Mouse (Mus musculus) MEL (cell line): ENCODE data around the gene Cxcl17. TPM values are rescaled to one million over a fixed set of nuclear protein-coding genes. Genes with fewer than 3 reads are reported as not detected.

Experiments used
- DNase-seq: peaks from one replicate; pipeline ENCODE4 v3.0.0; 2011; ENCODE audit warnings: low read depth, low spot score
- H3K27ac ChIP-seq: 2 replicates; pipeline ENCODE4 v1.5.1; 2012; ENCODE audit warnings: low read depth, mild to moderate bottlenecking, control low read depth, low read length, moderate library complexity; ENCODE audit not compliant: control insufficient read depth
- H3K27me3 ChIP-seq, 2 experiments: fragments of 150-350 bp in 1 of 2; sonication (generic) in 1 of 2; 2 replicates each; pipeline ENCODE4 v1.6.1; 2012; ENCODE audit warnings: low read length in 2 of 2, mild to moderate bottlenecking in 2 of 2, improper control_type of control experiment in 1 of 2, moderate library complexity in 1 of 2; ENCODE audit not compliant: insufficient read depth in 2 of 2, control insufficient read depth in 1 of 2
- H3K36me3 ChIP-seq, 2 experiments: 2 replicates each; pipeline ENCODE4 v1.6.1; 2012 to 2014; ENCODE audit warnings: low read length in 2 of 2, improper control_type of control experiment in 1 of 2, inconsistent platforms in 1 of 2, mild to moderate bottlenecking in 1 of 2; ENCODE audit not compliant: insufficient read depth in 2 of 2, control insufficient read depth in 1 of 2
- H3K4me1 ChIP-seq, 2 experiments: fragments of 150-350 bp in 1 of 2; sonication (generic) in 1 of 2; 2 replicates each; pipeline ENCODE4 v1.6.1; 2012; ENCODE audit warnings: low read length in 2 of 2, improper control_type of control experiment in 1 of 2, mild to moderate bottlenecking in 1 of 2; ENCODE audit not compliant: insufficient read depth in 2 of 2, control insufficient read depth in 1 of 2
- H3K4me3 ChIP-seq, 2 experiments: fragments of 150-350 bp in 1 of 2; sonication (generic) in 1 of 2; 2 replicates each; pipeline ENCODE4 v1.5.1; 2012; ENCODE audit warnings: low read depth in 2 of 2, low read length in 2 of 2, mild to moderate bottlenecking in 2 of 2, moderate library complexity in 2 of 2, control low read depth in 1 of 2, improper control_type of control experiment in 1 of 2; ENCODE audit not compliant: control insufficient read depth in 1 of 2, insufficient read depth in 1 of 2
- H3K79me2 ChIP-seq: 2 replicates; pipeline ENCODE4 v1.6.1; 2012; ENCODE audit warnings: mild to moderate bottlenecking, low read length, moderate library complexity; ENCODE audit not compliant: control insufficient read depth, poor library complexity, insufficient read depth
- H3K9ac ChIP-seq: 2 replicates; pipeline ENCODE4 v1.6.1; 2012; ENCODE audit warnings: low read depth, mild to moderate bottlenecking, control low read depth, low read length, moderate library complexity; ENCODE audit not compliant: control insufficient read depth, poor library complexity, severe bottlenecking
- H3K9me3 ChIP-seq: fragments of 150-350 bp; sonication (generic); replicated peaks from 2 replicates; pipeline ENCODE4 v1.6.1; 2012; ENCODE audit warnings: mild to moderate bottlenecking, low read length, improper control_type of control experiment, moderate library complexity; ENCODE audit not compliant: insufficient read depth
- CHD1 ChIP-seq: IDR thresholded peaks from 2 replicates; pipeline ENCODE4 v1.6.1; 2012; ENCODE audit warnings: low read depth, mild to moderate bottlenecking, inconsistent platforms, low read length, improper control_type of control experiment
- CTCF ChIP-seq, 3 experiments: IDR thresholded peaks in 2 of 3; conservative IDR thresholded peaks in 1 of 3; 2 replicates each; pipeline ENCODE4 v1.5.1; 2011 to 2012; ENCODE audit warnings: low read length in 3 of 3, low read depth in 2 of 3, mild to moderate bottlenecking in 2 of 3, improper control_type of control experiment in 1 of 3, inconsistent platforms in 1 of 3, mixed read lengths in 1 of 3, moderate library complexity in 1 of 3; ENCODE audit not compliant: control insufficient read depth in 1 of 3, insufficient read depth in 1 of 3, poor library complexity in 1 of 3, severe bottlenecking in 1 of 3
- E2F4 ChIP-seq: IDR thresholded peaks from 2 replicates; pipeline ENCODE4 v1.6.1; 2011; ENCODE audit warnings: low read depth, low read length, improper control_type of control experiment, borderline replicate concordance
- EP300 ChIP-seq, 2 experiments: IDR thresholded peaks; 2 replicates each; pipeline ENCODE4 v1.6.1; 2011; ENCODE audit warnings: improper control_type of control experiment in 2 of 2, low read length in 2 of 2, low read depth in 1 of 2, mild to moderate bottlenecking in 1 of 2
- ETS1 ChIP-seq: IDR thresholded peaks from 2 replicates; pipeline ENCODE4 v1.6.1; 2012; ENCODE audit warnings: low read depth, mild to moderate bottlenecking, inconsistent platforms, low read length, improper control_type of control experiment, moderate library complexity
- HCFC1 ChIP-seq: IDR thresholded peaks from 2 replicates; pipeline ENCODE4 v1.6.1; 2012; ENCODE audit warnings: low read depth, mild to moderate bottlenecking, inconsistent platforms, low read length, improper control_type of control experiment, moderate library complexity
- JUND ChIP-seq: IDR thresholded peaks from 2 replicates; pipeline ENCODE4 v1.6.1; 2011; ENCODE audit warnings: low read depth, mild to moderate bottlenecking, improper control_type of control experiment, low read length
- KAT2A ChIP-seq: conservative IDR thresholded peaks from 2 replicates; pipeline ENCODE4 v1.6.1; 2012; ENCODE audit warnings: low read depth, low read length, improper control_type of control experiment, inconsistent platforms
- MAX ChIP-seq: IDR thresholded peaks from 2 replicates; pipeline ENCODE4 v1.6.1; 2011; ENCODE audit warnings: low read length, improper control_type of control experiment
- MAZ ChIP-seq: IDR thresholded peaks from 2 replicates; pipeline ENCODE4 v1.6.1; 2012; ENCODE audit warnings: low read depth, mild to moderate bottlenecking, inconsistent platforms, low read length, improper control_type of control experiment
- MEF2A ChIP-seq: IDR thresholded peaks from 2 replicates; pipeline ENCODE4 v1.6.1; 2014; ENCODE audit warnings: low read depth, mild to moderate bottlenecking, inconsistent platforms, low read length, improper control_type of control experiment; ENCODE audit not compliant: poor library complexity, insufficient replicate concordance, severe bottlenecking; ENCODE audit errors: extremely low read depth
- MXI1 ChIP-seq: IDR thresholded peaks from 2 replicates; pipeline ENCODE4 v1.6.1; 2011; ENCODE audit warnings: mild to moderate bottlenecking, low read depth, low read length, improper control_type of control experiment
- MYB ChIP-seq: IDR thresholded peaks from 2 replicates; pipeline ENCODE4 v1.6.1; 2011; ENCODE audit warnings: mild to moderate bottlenecking, low read depth, low read length, improper control_type of control experiment
- MYC ChIP-seq: IDR thresholded peaks from 2 replicates; pipeline ENCODE4 v1.6.1; 2011; ENCODE audit warnings: low read depth, mild to moderate bottlenecking, low read length, improper control_type of control experiment, moderate library complexity
- NRF1 ChIP-seq: IDR thresholded peaks from 2 replicates; pipeline ENCODE4 v1.6.1; 2014; ENCODE audit warnings: low read depth, mild to moderate bottlenecking, inconsistent platforms, low read length, improper control_type of control experiment, moderate library complexity; ENCODE audit not compliant: poor library complexity, insufficient read depth, severe bottlenecking
- POLR2A ChIP-seq, 2 experiments: IDR thresholded peaks; 2 replicates each; pipeline ENCODE4 v1.6.1; 2011 to 2012; ENCODE audit warnings: low read length in 2 of 2, mild to moderate bottlenecking in 2 of 2, control low read depth in 1 of 2, improper control_type of control experiment in 1 of 2, low read depth in 1 of 2, moderate library complexity in 1 of 2; ENCODE audit not compliant: control insufficient read depth in 1 of 2, insufficient read depth in 1 of 2, poor library complexity in 1 of 2
- POLR2AphosphoS2 ChIP-seq: IDR thresholded peaks from 2 replicates; pipeline ENCODE4 v1.6.1; 2011; ENCODE audit warnings: low read length, improper control_type of control experiment
- SMC3 ChIP-seq: IDR thresholded peaks from 2 replicates; pipeline ENCODE4 v1.6.1; 2011; ENCODE audit warnings: low read depth, low read length, improper control_type of control experiment
- TAL1 ChIP-seq: IDR thresholded peaks from 2 replicates; pipeline ENCODE4 v1.6.1; 2012; ENCODE audit warnings: mild to moderate bottlenecking, inconsistent platforms, low read length, moderate library complexity, mixed read lengths
- TBP ChIP-seq: IDR thresholded peaks from 2 replicates; pipeline ENCODE4 v1.8.0; 2011; ENCODE audit warnings: low read depth, low read length, improper control_type of control experiment
- USF1 ChIP-seq: IDR thresholded peaks from 2 replicates; pipeline ENCODE4 v1.6.1; 2014; ENCODE audit warnings: low read depth, mild to moderate bottlenecking, inconsistent platforms, low read length, improper control_type of control experiment, moderate library complexity
- ZMIZ1 ChIP-seq: IDR thresholded peaks from 2 replicates; pipeline ENCODE4 v1.6.1; 2012; ENCODE audit warnings: low read depth, mild to moderate bottlenecking, inconsistent platforms, low read length, improper control_type of control experiment, moderate library complexity
- ZNF384 ChIP-seq: IDR thresholded peaks from 2 replicates; pipeline ENCODE4 v1.6.1; 2012; ENCODE audit warnings: low read depth, mild to moderate bottlenecking, inconsistent platforms, low read length, improper control_type of control experiment
- polyA plus RNA-seq, 2 experiments: library from polyadenylated mRNA; stranded (reverse) in 1 of 2; unstranded in 1 of 2; fragments of >175 nt in 1 of 2; fragments of >200 nt in 1 of 2; gene quantifications; 2 replicates each; pipeline versions ENCODE4 v1.2.1 to v1.2.4; 2012; ENCODE audit warnings: low replicate concordance in 2 of 2, low read depth in 1 of 2; ENCODE audit not compliant: insufficient read length in 2 of 2, insufficient read depth in 1 of 2, missing spikeins in 1 of 2
- total RNA-seq: library from RNA; depleted of rRNA; stranded (reverse); fragments of 300-350 nt; gene quantifications from 2 replicates; pipeline ENCODE4 v1.2.3, GENCODE M21; 2012

Cxcl17 gene
- total and polyA plus RNA-seq, 3 experiments, result not detected

- DNase-seq, result peak; percentile 44
- peak overlapping the region; percentile 69 for H3K9ac ChIP-seq
- peaks cover 5 to 17% of the 10 kb centered on the region in 2 experiments; a peak in 3 of 4 replicates for H3K4me1 ChIP-seq
- H3K36me3 ChIP-seq, result peaks cover 0 to 11% of the 10 kb centered on the region in 2 experiments; a peak in 2 of 4 replicates
- H3K27ac ChIP-seq, result peak overlapping the region; percentile 32; the same call in 1 of the 2 replicates
- no peaks in the 10 kb centered on the region for H3K27me3 ChIP-seq
- peak overlapping the region; percentile 63 to 93 for H3K4me3 ChIP-seq
- H3K9me3 ChIP-seq, result no peaks in the 10 kb centered on the region
- TF ChIP-seq ZMIZ1 (no peak), TBP (0 out of 2 replicates have a peak, but pooled peaks have one; percentile 8)
- TF ChIP-seq, all 39 proteins: peak for 1
- no peaks in the 10 kb centered on the region; the same call in 1 of the 2 replicates for H3K79me2 ChIP-seq
Observed at GRCm38 (mm10) chr7:25394754-25395153, 17.9 kb downstream of the Cxcl17 start.

DNA sequence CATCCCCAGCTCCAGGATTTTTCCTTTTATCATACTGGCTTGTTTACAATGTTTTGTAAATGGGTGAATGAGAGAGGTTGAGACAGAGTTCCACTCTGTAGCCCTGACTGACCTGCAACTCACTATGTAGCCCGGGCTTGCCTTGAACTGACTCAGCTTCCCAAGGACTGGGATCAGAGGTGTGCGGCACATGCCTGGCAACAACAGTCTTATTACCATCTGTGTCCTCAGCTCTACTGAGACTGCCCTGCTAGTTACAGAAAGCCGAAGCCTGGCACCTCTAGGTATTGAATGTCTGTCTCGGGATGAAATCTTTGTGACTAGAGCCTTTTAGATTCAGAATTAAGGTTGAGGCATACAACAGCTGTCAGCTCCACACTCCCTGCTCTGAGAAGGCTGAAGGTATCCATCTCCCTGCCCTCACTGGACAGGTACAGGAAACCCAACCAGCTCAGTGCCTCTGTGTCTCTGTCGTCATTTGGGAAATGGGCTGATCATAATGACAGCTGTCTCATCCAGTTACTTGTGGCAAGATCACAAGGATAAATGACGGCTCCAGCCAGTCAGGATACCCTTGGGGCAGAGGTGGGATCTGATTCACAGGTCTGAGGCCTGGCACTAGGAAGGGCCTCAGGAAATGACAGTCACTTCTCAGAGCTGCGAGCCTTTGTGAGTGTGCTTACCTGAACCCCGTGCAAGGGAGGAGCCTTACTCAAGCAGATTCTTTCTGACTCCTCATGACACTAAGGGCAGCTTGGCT is 19.1 kb downstream of the Cxcl17 start:
- Histone ChIP-seq H3K9ac (no peak overlapping the region), H3K36me3 (peaks cover 0 to 14% of the 10 kb centered on the region in 2 experiments; a peak in 2 of 4 replicates), H3K27ac (no peak overlapping the region), H3K4me1 (peaks cover 9 to 20% of the 10 kb centered on the region in 2 experiments; a peak in 3 of 4 replicates), H3K9me3 (no peaks in the 10 kb centered on the region), H3K27me3 (no peaks in the 10 kb centered on the region), H3K4me3 (no peak overlapping the region), H3K79me2 (no peaks in the 10 kb centered on the region; the same call in 1 of the 2 replicates)
- TF ChIP-seq KAT2A (no peak), MAX (no peak), POLR2AphosphoS2 (no peak), MXI1 (no peak), NRF1 (no peak), CHD1 (no peak), POLR2A (IDR thresholded peaks at IDR 0.05; ENCODE audit: control insufficient read depth in 1 of 2, insufficient read depth in 1 of 2, low read depth in 1 of 2, low read length in 2 of 2, poor library complexity in 1 of 2) (no peak), ZMIZ1 (no peak)
- no peak for DNase-seq

DNA sequence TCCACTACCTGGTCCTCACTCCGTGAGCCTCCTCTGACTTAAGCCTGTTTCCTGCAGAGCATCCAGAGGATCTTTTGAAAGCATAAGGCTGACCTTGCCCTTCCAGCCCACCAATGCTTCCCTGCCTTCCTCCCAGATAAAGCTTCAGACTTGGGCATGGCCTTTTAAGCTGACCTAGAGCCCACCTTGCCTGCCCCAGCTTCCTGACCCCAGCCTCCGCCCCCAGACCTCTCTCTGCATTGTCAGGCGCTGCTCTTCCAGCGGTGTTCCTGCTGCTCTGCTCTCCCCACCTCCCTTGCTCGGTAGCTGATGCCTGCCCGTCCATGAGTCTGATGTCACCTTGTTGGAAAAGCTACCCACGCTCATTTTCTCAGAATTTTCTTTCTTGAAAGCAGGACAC is 19.8 kb downstream of the Cxcl17 start:
- Histone ChIP-seq H3K9ac (no peak overlapping the region), H3K4me1 (peaks cover 9 to 22% of the 10 kb centered on the region in 2 experiments; a peak in 3 of 4 replicates), H3K27me3 (no peaks in the 10 kb centered on the region), H3K79me2 (no peaks in the 10 kb centered on the region; the same call in 1 of the 2 replicates), H3K9me3 (no peaks in the 10 kb centered on the region), H3K4me3 (no peak overlapping the region), H3K27ac (no peak overlapping the region), H3K36me3 (peaks cover 0 to 14% of the 10 kb centered on the region in 2 experiments; a peak in 2 of 4 replicates)
- TF ChIP-seq CTCF (IDR thresholded peaks at IDR 0.05 in 2 of 3, conservative IDR thresholded peaks at IDR 0.05 in 1 of 3; ENCODE audit: control insufficient read depth in 1 of 3, insufficient read depth in 1 of 3, low read depth in 2 of 3, low read length in 3 of 3, poor library complexity in 1 of 3, severe bottlenecking in 1 of 3) (no peak), ZMIZ1 (no peak), MYC (no peak), MAZ (no peak), TAL1 (no peak), E2F4 (no peak), MYB (no peak), JUND (no peak), EP300 (IDR thresholded peaks at IDR 0.05; ENCODE audit: low read depth in 1 of 2, low read length in 2 of 2) (no peak), USF1 (no peak), CHD1 (no peak), MXI1 (no peak), HCFC1 (no peak), MEF2A (no peak), NRF1 (no peak), ZNF384 (no peak), SMC3 (no peak), POLR2AphosphoS2 (no peak), ETS1 (no peak)
- no peak for DNase-seq
